Mouse (Mus musculus) urinary bladder, postnatal 14 days (tissue): ENCODE measurements around the gene Ppp1r32.

Experiments
- DNase-seq: peaks from one replicate; pipeline ENCODE4 v3.0.0; 2021; ENCODE audit warnings: low spot score

Gene Ppp1r32

DNA sequence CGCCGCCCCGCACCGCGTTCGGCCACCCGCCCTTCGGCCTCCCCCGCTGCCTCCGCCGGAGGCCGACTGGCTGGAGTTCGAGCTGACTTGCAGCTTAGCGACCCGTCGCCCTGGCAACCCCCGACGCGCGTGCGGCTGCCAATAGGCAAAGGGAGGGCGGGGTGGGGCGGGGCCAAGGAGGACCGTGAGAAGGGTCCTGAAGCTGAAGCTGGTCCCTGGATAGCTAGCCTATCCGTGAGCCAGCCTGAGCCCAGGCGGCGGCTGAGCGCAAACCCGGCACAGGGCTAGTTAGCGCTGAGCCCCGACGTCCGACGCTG lies 25.3 kb downstream of the Ppp1r32 start:
- peak; percentile 52 for DNase-seq

DNA sequence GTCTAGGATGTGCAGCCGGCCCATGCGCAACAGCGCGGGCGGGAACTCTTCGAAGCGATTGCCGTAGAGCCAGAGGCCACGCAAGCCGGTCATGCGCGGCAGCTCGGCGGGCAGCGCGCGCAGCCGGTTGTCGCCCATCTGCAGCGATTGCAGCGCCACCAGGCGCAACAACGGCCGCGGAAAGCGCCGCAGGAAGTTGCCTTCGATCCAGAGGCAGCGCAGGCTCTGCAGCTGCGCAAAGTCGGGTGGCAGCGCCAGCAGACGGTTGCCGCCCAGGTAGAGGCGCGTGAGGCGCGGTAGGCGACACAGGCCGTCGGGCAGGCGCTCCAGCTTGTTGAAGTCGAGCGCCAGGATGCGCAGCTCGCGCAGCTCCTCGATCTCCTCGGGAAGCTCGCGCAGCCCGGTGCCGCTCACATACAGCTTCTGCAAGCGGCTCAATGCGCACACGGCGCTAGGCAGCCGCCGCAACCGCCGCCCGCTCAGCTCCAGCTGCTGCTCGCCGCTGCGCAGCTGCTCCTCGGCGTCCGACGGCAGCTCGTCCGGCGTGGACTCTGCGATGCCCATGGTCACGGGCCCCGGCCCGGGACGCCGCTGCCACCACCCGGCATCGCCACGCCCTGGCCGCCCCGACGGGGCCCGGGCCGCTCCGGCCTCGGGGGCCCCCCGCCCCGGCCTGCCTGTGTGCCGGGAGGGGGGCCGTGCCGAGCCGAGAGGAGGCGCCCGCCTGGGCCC lies 25.8 kb downstream of the Ppp1r32 start, which contains the start of gene Lrrc10b:
Lrrc10b (minus strand) TSS at position 722 of the 732 bp plus-strand sequence.
- peak; percentile 57 for DNase-seq

DNA sequence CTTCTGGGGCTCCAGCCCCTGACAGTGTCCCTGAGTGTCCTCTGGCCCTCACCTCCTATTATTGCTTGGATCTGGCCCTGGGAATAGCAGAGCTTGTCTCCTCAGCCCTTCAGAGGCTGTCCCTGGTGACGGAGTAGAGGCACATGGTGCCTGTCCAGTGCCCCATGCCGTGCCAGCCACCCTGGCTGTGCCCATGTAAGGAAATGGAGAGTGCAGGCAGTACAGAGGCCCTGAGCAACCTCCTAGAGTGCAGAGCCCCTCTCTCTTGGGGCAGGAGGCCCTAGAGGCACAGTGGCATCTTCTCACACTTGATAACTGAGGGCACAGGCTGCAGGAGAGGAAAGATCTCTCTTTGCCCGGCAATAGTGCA lies 27.3 kb downstream of the Ppp1r32 start:
- DNase-seq, result no peak

GRCm38 (mm10) chr19:10454718-10455436 lies 27.9 kb downstream of the Ppp1r32 start:
- DNase-seq, result no peak

GRCm38 (mm10) chr19:10449708-10450107 lies 33.0 kb downstream of the Ppp1r32 start:
- peak; percentile 76 for DNase-seq

DNA sequence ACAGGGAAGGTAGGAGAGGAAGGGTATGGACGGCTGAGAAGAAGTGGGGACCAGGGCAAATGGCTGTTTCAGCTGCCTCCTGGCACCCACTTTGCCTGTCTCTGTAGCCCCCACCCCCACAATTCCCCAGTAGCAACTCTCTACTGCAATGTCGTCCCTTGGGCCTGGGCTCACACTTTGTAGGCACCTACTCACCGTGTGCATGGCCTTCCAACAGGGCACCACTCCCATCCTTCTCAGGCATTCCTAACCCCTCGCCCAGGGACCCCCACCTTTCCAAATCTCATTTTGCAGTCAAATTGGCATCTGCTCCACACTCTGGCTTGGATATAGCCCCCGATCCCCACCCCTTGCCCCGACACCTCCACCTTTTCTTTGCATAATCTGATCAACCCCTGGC lies 33.5 kb downstream of the Ppp1r32 start:
- no peak for DNase-seq

- DNase-seq, result no peak
Measured at GRCm38 (mm10) chr19:10448275-10448674, 34.5 kb downstream of the Ppp1r32 start.

GRCm38 (mm10) chr19:10444685-10445369 lies 37.9 kb downstream of the Ppp1r32 start:
- DNase-seq, result no peak

- DNase-seq, result no peak
Measured at GRCm38 (mm10) chr19:10437521-10437920, 45.2 kb downstream of the Ppp1r32 start.

- no peak for DNase-seq
Measured at GRCm38 (mm10) chr19:10436726-10437125, 46.0 kb downstream of the Ppp1r32 start.

GRCm38 (mm10) chr19:10435908-10436307 lies 46.8 kb downstream of the Ppp1r32 start:
- DNase-seq, result peak; percentile 69

GRCm38 (mm10) chr19:10434927-10435326 lies 47.8 kb downstream of the Ppp1r32 start:
- no peak for DNase-seq

DNA sequence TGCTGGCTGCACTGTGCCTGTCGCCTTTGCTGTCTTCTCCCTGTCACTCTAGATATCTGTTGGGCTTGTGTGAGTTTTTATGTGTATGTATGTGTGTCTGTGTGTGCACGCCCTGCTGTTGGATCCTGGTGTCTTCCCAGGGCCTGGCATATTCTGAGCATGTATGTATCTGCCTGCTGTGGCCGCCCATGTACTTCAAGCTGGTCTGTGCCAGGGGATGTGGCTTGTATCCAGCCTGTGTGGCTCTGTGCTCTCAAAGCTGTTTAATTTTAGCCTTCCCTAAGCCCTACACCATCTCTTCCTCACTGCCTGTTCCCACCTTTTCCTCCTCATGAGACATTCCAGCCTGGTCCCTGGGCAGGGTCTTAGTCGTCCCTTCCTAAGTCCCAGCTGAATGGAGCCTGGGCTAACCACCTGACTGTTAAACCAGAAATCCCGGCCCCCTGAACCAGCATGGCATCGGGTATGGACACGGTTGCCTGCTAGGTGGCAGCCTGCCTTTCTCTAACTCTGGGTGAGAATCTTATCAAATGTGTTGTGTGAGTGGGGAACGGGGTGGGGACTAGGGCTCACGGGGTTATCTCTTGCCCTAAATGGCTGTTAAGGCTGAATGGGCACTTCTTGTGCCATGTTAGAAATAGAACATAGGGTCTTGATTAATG lies 48.7 kb downstream of the Ppp1r32 start:
- DNase-seq, result no peak

- no peak for DNase-seq
Measured at GRCm38 (mm10) chr19:10433225-10433624, 49.5 kb downstream of the Ppp1r32 start.

DNA sequence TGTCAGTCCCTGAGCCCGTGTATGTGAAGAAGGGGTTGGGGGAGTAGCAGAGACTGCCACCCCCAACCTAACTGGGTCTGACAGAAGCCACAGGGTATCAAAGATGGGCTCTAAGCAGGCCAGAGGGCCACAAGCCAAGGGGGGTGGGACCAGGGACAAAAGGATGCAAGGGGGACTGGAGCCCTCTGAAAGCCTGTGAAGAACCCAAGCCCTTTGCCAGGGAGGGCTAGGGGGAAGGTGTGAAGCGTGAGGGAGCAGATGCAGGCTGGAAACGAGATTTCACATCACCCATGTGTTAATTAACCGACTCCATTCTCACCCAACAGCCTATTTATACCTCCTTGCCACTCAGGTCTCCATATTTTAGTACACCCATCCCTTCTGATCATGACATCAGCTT lies 50.9 kb downstream of the Ppp1r32 start:
- DNase-seq, result no peak

DNA sequence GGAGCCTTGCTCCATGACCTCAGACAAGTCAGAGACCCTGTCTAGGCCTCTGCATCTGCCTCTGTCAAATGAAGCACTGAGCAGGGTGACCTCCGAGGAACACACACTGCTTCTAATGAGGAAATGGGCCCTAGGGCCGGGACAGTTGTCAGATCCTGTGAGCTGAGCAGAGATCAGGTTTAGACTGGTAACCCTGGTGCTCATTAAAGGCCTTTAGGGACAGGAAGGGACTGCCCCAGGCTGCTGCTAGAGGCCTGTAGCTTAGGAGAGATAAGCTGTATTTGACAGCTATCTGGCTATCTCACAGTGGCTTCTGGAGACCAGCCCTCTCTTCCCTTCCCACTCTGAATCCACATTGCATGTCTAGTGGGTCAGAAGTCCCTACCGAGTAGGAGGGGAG lies 51.3 kb downstream of the Ppp1r32 start:
- no peak for DNase-seq

DNA sequence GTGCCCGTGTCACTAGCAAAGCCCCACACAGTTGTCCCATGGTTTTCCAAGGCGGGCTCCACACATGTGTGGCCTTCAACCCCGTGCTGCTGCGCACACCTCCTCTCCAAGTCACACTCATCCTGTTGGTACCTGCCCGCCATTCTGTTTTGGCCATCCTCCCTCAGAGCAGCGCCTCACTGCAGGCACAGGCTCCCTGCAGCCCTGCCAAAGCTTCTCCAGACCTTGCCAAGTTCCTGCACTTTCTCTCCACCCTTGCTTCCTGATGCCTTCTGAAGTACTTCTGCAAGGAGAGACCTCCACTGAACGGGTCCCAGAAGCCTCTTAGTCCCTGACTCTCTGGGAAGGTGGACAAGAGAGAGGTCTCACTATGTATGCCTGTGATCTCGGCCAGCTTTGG lies 53.4 kb downstream of the Ppp1r32 start:
- DNase-seq, result no peak

DNA sequence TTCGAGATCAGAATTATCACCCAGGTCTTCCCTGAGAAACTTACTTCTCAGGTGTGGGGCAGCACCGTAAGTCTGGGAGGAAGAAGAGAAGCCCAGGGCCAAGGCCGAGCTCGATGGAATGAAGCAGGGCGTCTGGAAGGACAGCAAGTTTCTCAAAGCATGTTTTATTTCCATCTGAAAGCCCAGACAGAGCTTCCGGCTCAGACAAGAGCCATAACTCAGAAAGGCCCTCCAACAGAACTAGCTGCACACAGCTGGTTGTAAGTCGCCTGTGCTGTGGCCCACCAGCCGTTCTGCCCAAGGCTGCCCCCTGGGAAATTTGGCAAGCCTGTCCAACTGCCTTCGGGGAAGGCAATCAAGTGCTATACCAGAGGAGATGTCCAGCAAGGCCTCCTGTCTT lies 55.3 kb downstream of the Ppp1r32 start:
- DNase-seq, result no peak

DNA sequence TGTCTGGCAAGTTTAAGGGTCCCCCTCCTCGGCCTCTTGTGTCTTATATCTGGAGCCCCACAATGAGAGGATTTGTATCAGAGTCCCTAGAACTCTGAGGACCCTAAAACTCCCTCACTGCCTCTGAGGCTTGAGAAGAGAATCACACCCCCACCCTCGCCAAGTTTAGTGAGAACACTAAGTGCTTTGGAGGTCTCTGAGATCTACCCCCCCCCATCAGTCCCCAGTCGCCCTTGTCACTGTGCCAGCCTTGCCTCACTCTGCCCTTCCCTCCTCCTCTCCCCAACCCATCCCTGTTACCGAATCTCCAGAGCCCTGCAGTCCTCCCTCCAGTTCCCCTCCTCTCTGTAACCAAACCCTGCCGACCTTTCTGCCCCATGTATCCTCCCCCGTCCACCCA lies 55.9 kb downstream of the Ppp1r32 start:
- no peak for DNase-seq

GRCm38 (mm10) chr19:10426312-10426711 lies 56.4 kb downstream of the Ppp1r32 start:
- no peak for DNase-seq

- no peak for DNase-seq
Measured at GRCm38 (mm10) chr19:10425484-10426270, 57.1 kb downstream of the Ppp1r32 start.

- DNase-seq, result no peak
Measured at GRCm38 (mm10) chr19:10424751-10425150, 58.0 kb downstream of the Ppp1r32 start.
